Mouse (Mus musculus): ENCODE measurements around the gene Gorab. TPM values are rescaled to one million over a fixed set of nuclear protein-coding genes. Genes with fewer than 3 reads are reported as not detected.

Gene Gorab
- polyA plus RNA-seq, 1 experiment from 2014 or later, result 18.2 TPM

- Histone ChIP-seq H3K4me2 (replicated peaks; ENCODE audit: low read depth, low read length) (no peak overlapping the region), H3K4me1 (ENCODE audit: control insufficient read depth, insufficient read depth, low read length) (no peaks in the 10 kb centered on the region), H3K36me3 (ENCODE audit: control insufficient read depth, insufficient read depth, low read length) (no peaks in the 10 kb centered on the region), H3K27me3 (ENCODE audit: control insufficient read depth, insufficient read depth, low read length) (no peaks in the 10 kb centered on the region), H3K4me3 (ENCODE audit: low read depth, low read length) (no peak overlapping the region), H3K27ac (ENCODE audit: low read length) (no peak overlapping the region), H3K9me3 (ENCODE audit: control insufficient read depth, low read depth, low read length) (no peaks in the 10 kb centered on the region), H3K9ac (replicated peaks; ENCODE audit: low read depth, low read length) (no peak overlapping the region)
- no peak for ATAC-seq (ENCODE audit: insufficient number of reproducible peaks, insufficient read depth, low FRiP score, low read depth)
- 78% methylated on average over 5 of the region's 5 CpGs for WGBS
Measured at GRCm38 (mm10) chr1:163345541-163345940, 57.9 kb downstream of the Gorab start.

- no peak for ATAC-seq (ENCODE audit: insufficient number of reproducible peaks, insufficient read depth, low FRiP score, low read depth)
- WGBS, result 32% methylated on average over 1 of the region's 1 CpGs
- Histone ChIP-seq H3K4me1 (ENCODE audit: control insufficient read depth, insufficient read depth, low read length) (no peaks in the 10 kb centered on the region), H3K4me2 (replicated peaks; ENCODE audit: low read depth, low read length) (no peak overlapping the region), H3K9ac (replicated peaks; ENCODE audit: low read depth, low read length) (no peak overlapping the region), H3K9me3 (ENCODE audit: control insufficient read depth, low read depth, low read length) (no peaks in the 10 kb centered on the region), H3K27me3 (ENCODE audit: control insufficient read depth, insufficient read depth, low read length) (no peaks in the 10 kb centered on the region), H3K36me3 (ENCODE audit: control insufficient read depth, insufficient read depth, low read length) (no peaks in the 10 kb centered on the region), H3K27ac (ENCODE audit: low read length) (no peak overlapping the region), H3K4me3 (ENCODE audit: low read depth, low read length) (no peak overlapping the region)
Measured at GRCm38 (mm10) chr1:163344931-163345330, 58.5 kb downstream of the Gorab start.

GRCm38 (mm10) chr1:163339219-163339561 is 64.3 kb downstream of the Gorab start:
- Histone ChIP-seq H3K9me3 (ENCODE audit: control insufficient read depth, low read depth, low read length) (no peaks in the 10 kb centered on the region), H3K36me3 (ENCODE audit: control insufficient read depth, insufficient read depth, low read length) (no peaks in the 10 kb centered on the region), H3K27ac (ENCODE audit: low read length) (no peak overlapping the region), H3K4me3 (ENCODE audit: low read depth, low read length) (no peak overlapping the region), H3K4me1 (ENCODE audit: control insufficient read depth, insufficient read depth, low read length) (no peaks in the 10 kb centered on the region), H3K9ac (replicated peaks; ENCODE audit: low read depth, low read length) (no peak overlapping the region), H3K4me2 (replicated peaks; ENCODE audit: low read depth, low read length) (no peak overlapping the region), H3K27me3 (ENCODE audit: control insufficient read depth, insufficient read depth, low read length) (no peaks in the 10 kb centered on the region)
- ATAC-seq (ENCODE audit: insufficient number of reproducible peaks, insufficient read depth, low FRiP score, low read depth), result no peak
- WGBS, result 22% methylated on average over 3 of the region's 3 CpGs

GRCm38 (mm10) chr1:163338525-163339218 is 64.8 kb downstream of the Gorab start:
- no peak for ATAC-seq (ENCODE audit: insufficient number of reproducible peaks, insufficient read depth, low FRiP score, low read depth)
- H3K27ac ChIP-seq (ENCODE audit: low read length), result no peak overlapping the region
- 53% methylated on average over 7 of the region's 7 CpGs for WGBS

GRCm38 (mm10) chr1:163337821-163338220 is 65.6 kb downstream of the Gorab start:
- no peak for ATAC-seq (ENCODE audit: insufficient number of reproducible peaks, insufficient read depth, low FRiP score, low read depth)

More at GRCm38 (mm10) chr1:163338525-163339218, 64.8 kb downstream of the Gorab start:
- no peak overlapping the region for H3K9ac ChIP-seq (replicated peaks; ENCODE audit: low read depth, low read length)
- H3K9me3 ChIP-seq (ENCODE audit: control insufficient read depth, low read depth, low read length), result no peaks in the 10 kb centered on the region
- no peaks in the 10 kb centered on the region for H3K27me3 ChIP-seq (ENCODE audit: control insufficient read depth, insufficient read depth, low read length)
- H3K4me1 ChIP-seq (ENCODE audit: control insufficient read depth, insufficient read depth, low read length), result no peaks in the 10 kb centered on the region
- no peak overlapping the region for H3K4me2 ChIP-seq (replicated peaks; ENCODE audit: low read depth, low read length)
- no peaks in the 10 kb centered on the region for H3K36me3 ChIP-seq (ENCODE audit: control insufficient read depth, insufficient read depth, low read length)
- H3K4me3 ChIP-seq (ENCODE audit: low read depth, low read length), result no peak overlapping the region

More at GRCm38 (mm10) chr1:163337821-163338220, 65.6 kb downstream of the Gorab start:
- H3K36me3 ChIP-seq (ENCODE audit: control insufficient read depth, insufficient read depth, low read length), result no peaks in the 10 kb centered on the region
- H3K4me2 ChIP-seq (replicated peaks; ENCODE audit: low read depth, low read length), result no peak overlapping the region
- H3K4me3 ChIP-seq (ENCODE audit: low read depth, low read length), result no peak overlapping the region
- 86% methylated on average over 2 of the region's 2 CpGs for WGBS
- H3K27ac ChIP-seq (ENCODE audit: low read length), result no peak overlapping the region
- no peak overlapping the region for H3K9ac ChIP-seq (replicated peaks; ENCODE audit: low read depth, low read length)
- H3K27me3 ChIP-seq (ENCODE audit: control insufficient read depth, insufficient read depth, low read length), result no peaks in the 10 kb centered on the region
- no peaks in the 10 kb centered on the region for H3K4me1 ChIP-seq (ENCODE audit: control insufficient read depth, insufficient read depth, low read length)
- H3K9me3 ChIP-seq (ENCODE audit: control insufficient read depth, low read depth, low read length), result no peaks in the 10 kb centered on the region

Other genes with a start within 250 kb of the Gorab start
- gene Prrx1, start 90.0 kb downstream of the Gorab start, polyA plus RNA-seq (2014; fragmentation: Nextera tagmentation; extraction: Ambion mirVana), result 7.7 and 8.2 TPM in 2 replicates

All from stomach, embryonic 14.5 days (tissue).